Mouse (Mus musculus): ENCODE results near the gene Tmem217. TPM values are rescaled to one million over a fixed set of nuclear protein-coding genes. Genes with fewer than 3 reads are reported as not detected.

Tmem217 gene
- total RNA-seq, 1 experiment, result 0.31 TPM

DNA sequence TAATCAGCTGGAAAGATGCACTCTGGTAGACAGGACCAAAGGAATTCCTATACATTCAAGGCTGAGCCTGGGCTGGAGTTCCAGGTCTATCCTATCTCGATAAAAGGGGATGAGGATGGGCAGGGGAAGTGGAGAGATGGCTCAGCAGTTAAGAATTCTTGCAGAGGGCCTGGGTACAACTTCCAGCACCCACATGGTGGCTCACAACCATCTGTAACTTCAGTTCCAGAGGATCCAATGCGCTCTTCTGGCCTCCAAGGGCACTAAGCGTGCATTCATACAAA is 55.2 kb downstream of the Tmem217 start:
- in situ Hi-C loops (cut with MboI; ENCODE audit: low sequenced_read_pairs in 2 of 2, unreplicated experiment in 2 of 2), result no loop called here
- no peak overlapping the region for H3K9ac ChIP-seq (ENCODE audit: insufficient read depth, low read depth, low read length, poor library complexity, severe bottlenecking)
- no peak for DNase-seq (ENCODE audit: low read depth, low spot score)
- H3K9me3 ChIP-seq (ENCODE audit: control insufficient read depth, insufficient read depth, low read depth, low read length), result no peaks in the 10 kb centered on the region
- H3K36me3 ChIP-seq (ENCODE audit: control insufficient read depth, insufficient read depth, low read length, poor library complexity, severe bottlenecking), result peaks cover 28% of the 10 kb centered on the region
- TF ChIP-seq HCFC1 (IDR thresholded peaks at IDR 0.05; ENCODE audit: borderline replicate concordance, insufficient read depth, low read length), result no peak
- TF ChIP-seq ZNF384 (IDR thresholded peaks at IDR 0.05; ENCODE audit: low read depth, low read length), result no peak
- no peak for TF ChIP-seq ZC3H11A (IDR thresholded peaks at IDR 0.05; ENCODE audit: borderline replicate concordance, low read depth, low read length)
- TF ChIP-seq CHD2 (IDR thresholded peaks at IDR 0.05; ENCODE audit: low read depth, low read length), result no peak
- TF ChIP-seq MAFK (IDR thresholded peaks at IDR 0.05; ENCODE audit: insufficient read depth, low read depth, low read length), result no peak
- H3K4me3 ChIP-seq (ENCODE audit: insufficient read depth in 1 of 2, low read depth in 1 of 2, low read length in 2 of 2, poor library complexity in 1 of 2, severe bottlenecking in 1 of 2), result no peak overlapping the region
- no peak overlapping the region for H3K27ac ChIP-seq (ENCODE audit: insufficient read depth, low read depth, low read length, poor library complexity, severe bottlenecking)
- H3K4me1 ChIP-seq (ENCODE audit: control insufficient read depth in 2 of 2, insufficient read depth in 2 of 2, low read length in 2 of 2, poor library complexity in 1 of 2), result peaks cover 2 to 13% of the 10 kb centered on the region in 2 experiments; a peak in 3 of 4 replicates

DNA sequence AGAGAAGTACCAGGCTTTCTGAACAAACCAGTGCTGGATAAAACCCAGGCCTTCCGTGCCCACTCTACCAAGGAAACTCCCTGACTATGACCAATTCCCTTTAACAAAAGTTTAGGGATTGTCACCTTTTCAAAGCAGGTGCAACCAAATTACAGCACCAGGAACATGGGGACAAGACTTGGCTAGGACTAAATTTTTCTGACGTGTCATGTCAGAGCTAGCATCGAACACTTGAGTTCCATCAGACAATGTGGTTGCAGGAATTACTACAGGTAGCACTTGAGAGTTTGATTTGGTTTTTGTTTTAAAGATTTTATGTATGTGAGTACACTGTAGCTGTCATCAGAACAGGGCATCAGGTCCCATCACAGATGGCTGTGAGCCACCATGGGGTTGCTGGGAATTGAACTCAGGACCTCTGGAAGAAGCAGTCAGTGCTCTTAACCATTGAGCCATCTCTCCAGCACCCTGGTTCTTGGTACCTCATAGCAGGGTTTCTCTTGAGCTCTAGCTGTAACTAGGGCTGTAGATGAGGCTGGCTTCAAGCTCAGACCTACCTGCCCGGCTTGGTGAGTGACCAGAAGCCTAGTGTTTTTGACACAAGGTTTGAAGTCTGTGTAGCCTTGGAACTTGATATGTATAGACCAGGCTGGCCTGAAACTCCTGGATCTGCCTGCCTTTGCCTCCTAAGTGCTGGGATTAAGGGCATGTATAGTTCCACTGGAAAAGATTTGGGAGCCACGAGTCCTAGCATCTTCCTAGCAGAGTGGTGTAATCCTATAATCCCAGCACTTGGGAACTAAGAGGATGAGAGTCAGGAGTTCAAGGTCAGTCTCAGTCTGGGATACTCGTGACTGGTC is 55.7 kb downstream of the Tmem217 start:
- in situ Hi-C loops (cut with MboI; ENCODE audit: low sequenced_read_pairs in 2 of 2, unreplicated experiment in 2 of 2), result no loop called here
- no peaks in the 10 kb centered on the region for H3K9me3 ChIP-seq (ENCODE audit: control insufficient read depth, insufficient read depth, low read depth, low read length)

DNA sequence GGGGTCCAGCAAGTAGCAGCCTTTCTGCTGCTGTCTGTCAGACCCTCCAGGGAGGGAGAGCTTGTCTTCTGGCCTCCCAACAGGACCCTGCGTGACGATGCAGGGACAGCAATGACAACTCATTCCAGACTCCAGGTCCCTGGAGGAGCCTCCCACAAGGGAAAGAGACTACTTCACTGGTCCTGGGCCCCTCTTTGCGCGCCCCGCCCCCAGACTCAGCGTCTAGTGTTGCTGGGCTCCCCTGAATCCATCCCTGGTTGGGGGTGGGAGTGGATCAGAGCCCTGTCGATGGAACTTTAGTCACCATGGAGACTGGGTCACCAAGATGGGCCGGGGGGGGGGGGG is 57.5 kb downstream of the Tmem217 start:
- H3K27ac ChIP-seq (ENCODE audit: insufficient read depth, low read depth, low read length, poor library complexity, severe bottlenecking), result 0 out of 2 replicates have a peak overlapping the region, but pooled peaks have one; percentile 6
- peaks cover 0 to 5% of the 10 kb centered on the region in 2 experiments; a peak in 2 of 4 replicates for H3K4me1 ChIP-seq (ENCODE audit: control insufficient read depth in 2 of 2, insufficient read depth in 2 of 2, low read length in 2 of 2, poor library complexity in 1 of 2)
- peak overlapping the region; percentile 71 to 99; a peak in 3 of 4 replicates for H3K4me3 ChIP-seq (ENCODE audit: insufficient read depth in 1 of 2, low read depth in 1 of 2, low read length in 2 of 2, poor library complexity in 1 of 2, severe bottlenecking in 1 of 2)
- no peaks in the 10 kb centered on the region for H3K9me3 ChIP-seq (ENCODE audit: control insufficient read depth, insufficient read depth, low read depth, low read length)
- H3K9ac ChIP-seq (ENCODE audit: insufficient read depth, low read depth, low read length, poor library complexity, severe bottlenecking), result no peak overlapping the region; the same call in 1 of the 2 replicates
- DNase-seq (ENCODE audit: low read depth, low spot score), result no peak
- no peak for TF ChIP-seq ZC3H11A (IDR thresholded peaks at IDR 0.05; ENCODE audit: borderline replicate concordance, low read depth, low read length)
- peaks cover 35% of the 10 kb centered on the region for H3K36me3 ChIP-seq (ENCODE audit: control insufficient read depth, insufficient read depth, low read length, poor library complexity, severe bottlenecking)
- in situ Hi-C loops (cut with MboI; ENCODE audit: low sequenced_read_pairs in 2 of 2, unreplicated experiment in 2 of 2), result no loop called here

More for the DNA sequence above, 55.7 kb downstream of the Tmem217 start:
- Histone ChIP-seq H3K9ac (ENCODE audit: insufficient read depth, low read depth, low read length, poor library complexity, severe bottlenecking) (no peak overlapping the region), H3K4me3 (ENCODE audit: insufficient read depth in 1 of 2, low read depth in 1 of 2, low read length in 2 of 2, poor library complexity in 1 of 2, severe bottlenecking in 1 of 2) (no peak overlapping the region), H3K27ac (ENCODE audit: insufficient read depth, low read depth, low read length, poor library complexity, severe bottlenecking) (no peak overlapping the region), H3K36me3 (ENCODE audit: control insufficient read depth, insufficient read depth, low read length, poor library complexity, severe bottlenecking) (peaks cover 34% of the 10 kb centered on the region), H3K4me1 (ENCODE audit: control insufficient read depth in 2 of 2, insufficient read depth in 2 of 2, low read length in 2 of 2, poor library complexity in 1 of 2) (peaks cover 2 to 13% of the 10 kb centered on the region in 2 experiments; a peak in 3 of 4 replicates)
- TF ChIP-seq CHD2 (IDR thresholded peaks at IDR 0.05; ENCODE audit: low read depth, low read length) (0 out of 2 replicates have a peak, but pooled peaks have one; percentile 41), ZC3H11A (IDR thresholded peaks at IDR 0.05; ENCODE audit: borderline replicate concordance, low read depth, low read length) (no peak)
- DNase-seq (ENCODE audit: low read depth, low spot score), result no peak

DNA sequence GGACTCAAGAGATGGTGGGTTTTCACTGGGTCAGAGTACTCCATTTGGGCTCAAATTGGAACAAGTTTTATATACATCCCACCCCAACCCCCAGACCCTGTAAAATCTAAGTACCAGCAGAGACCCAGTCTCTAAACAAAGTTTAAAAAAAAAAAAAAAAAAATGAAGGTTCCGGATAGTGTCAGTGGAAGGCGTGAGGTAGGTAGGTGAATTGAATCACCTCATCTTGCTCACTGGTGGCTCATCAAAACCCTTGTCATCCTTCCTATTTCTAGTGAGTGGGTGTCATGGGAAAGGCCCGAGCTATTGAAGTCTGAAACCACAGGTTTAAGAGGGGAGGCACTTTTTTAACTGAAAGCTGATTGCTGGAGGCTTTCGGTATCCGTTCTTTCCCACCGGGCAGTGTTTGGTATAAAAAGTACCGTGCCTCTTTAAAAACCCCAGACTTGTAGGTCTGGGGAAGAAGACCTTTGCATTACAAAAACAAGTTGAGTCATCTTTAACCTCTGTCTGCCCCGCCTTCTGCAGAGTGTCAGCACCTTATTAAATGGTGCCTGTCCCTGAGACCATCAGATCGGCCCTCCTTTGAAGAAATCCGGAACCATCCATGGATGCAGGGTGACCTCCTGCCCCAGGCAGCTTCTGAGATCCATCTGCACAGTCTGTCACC is 58.0 kb downstream of the Tmem217 start:
- peak overlapping the region; percentile 71 to 99 for H3K4me3 ChIP-seq (ENCODE audit: insufficient read depth in 1 of 2, low read depth in 1 of 2, low read length in 2 of 2, poor library complexity in 1 of 2, severe bottlenecking in 1 of 2)
- no peak for TF ChIP-seq HCFC1 (IDR thresholded peaks at IDR 0.05; ENCODE audit: borderline replicate concordance, insufficient read depth, low read length)
- no peak for TF ChIP-seq ZNF384 (IDR thresholded peaks at IDR 0.05; ENCODE audit: low read depth, low read length)
- peak; percentile 57; the same call in 1 of the 2 replicates for TF ChIP-seq MAFK (IDR thresholded peaks at IDR 0.05; ENCODE audit: insufficient read depth, low read depth, low read length)
- no peak for TF ChIP-seq ZC3H11A (IDR thresholded peaks at IDR 0.05; ENCODE audit: borderline replicate concordance, low read depth, low read length)
- TF ChIP-seq CHD2 (IDR thresholded peaks at IDR 0.05; ENCODE audit: low read depth, low read length), result no peak
- H3K9ac ChIP-seq (ENCODE audit: insufficient read depth, low read depth, low read length, poor library complexity, severe bottlenecking), result peak overlapping the region; percentile 31
- peak; percentile 40 for DNase-seq (ENCODE audit: low read depth, low spot score)
- in situ Hi-C loops (cut with MboI; ENCODE audit: low sequenced_read_pairs in 2 of 2, unreplicated experiment in 2 of 2), result no loop called here
- peaks cover 0 to 2% of the 10 kb centered on the region in 2 experiments; a peak in 2 of 4 replicates for H3K4me1 ChIP-seq (ENCODE audit: control insufficient read depth in 2 of 2, insufficient read depth in 2 of 2, low read length in 2 of 2, poor library complexity in 1 of 2)
- H3K36me3 ChIP-seq (ENCODE audit: control insufficient read depth, insufficient read depth, low read length, poor library complexity, severe bottlenecking), result peaks cover 35% of the 10 kb centered on the region
- 0 out of 2 replicates have a peak overlapping the region, but pooled peaks have one; percentile 6 for H3K27ac ChIP-seq (ENCODE audit: insufficient read depth, low read depth, low read length, poor library complexity, severe bottlenecking)
- no peaks in the 10 kb centered on the region for H3K9me3 ChIP-seq (ENCODE audit: control insufficient read depth, insufficient read depth, low read depth, low read length)
